Mouse (Mus musculus) heart, embryonic 11.5 days (tissue): Measurements from ENCODE around the gene Hist1h3c. TPM values are rescaled to one million over a fixed set of nuclear protein-coding genes. Genes with fewer than 3 reads are reported as not detected.

Experiments
- ATAC-seq: fragments of 200-750 bp; cut with Nextera tagmentation; replicated peaks from 2 replicates; pipeline ENCODE4 v1.8.0; 2017; ENCODE audit warnings: moderate library complexity; ENCODE audit not compliant: insufficient number of reproducible peaks, low FRiP score, low TSS enrichment
- H3K27ac ChIP-seq: fragments of 300-500 bp; sonication (generic); 2 replicates; pipeline ENCODE4 v1.5.1; 2014; ENCODE audit warnings: mild to moderate bottlenecking, low read depth, low read length
- H3K27me3 ChIP-seq: fragments of 300-500 bp; sonication (generic); 2 replicates; pipeline ENCODE4 v1.6.1; 2014; ENCODE audit warnings: mild to moderate bottlenecking, low read length, mixed read lengths; ENCODE audit not compliant: control insufficient read depth, insufficient read depth
- H3K36me3 ChIP-seq: fragments of 300-500 bp; sonication (generic); 2 replicates; pipeline ENCODE4 v1.6.1; 2014; ENCODE audit warnings: mild to moderate bottlenecking, low read length, moderate library complexity, mixed read lengths; ENCODE audit not compliant: control insufficient read depth, insufficient read depth
- H3K4me1 ChIP-seq: fragments of 300-500 bp; sonication (generic); 2 replicates; pipeline ENCODE4 v1.6.1; 2014; ENCODE audit warnings: low read length; ENCODE audit not compliant: control insufficient read depth, insufficient read depth
- H3K4me2 ChIP-seq: fragments of 300-500 bp; sonication (generic); 2 replicates; pipeline ENCODE4 v1.6.1; 2014; ENCODE audit warnings: mild to moderate bottlenecking, moderate library complexity
- H3K4me3 ChIP-seq: fragments of 300-500 bp; sonication (generic); 2 replicates; pipeline ENCODE4 v1.5.1; 2014; ENCODE audit warnings: low read depth, low read length
- H3K9ac ChIP-seq: fragments of 300-500 bp; sonication (generic); 2 replicates; pipeline ENCODE4 v1.6.1; 2014; ENCODE audit warnings: mild to moderate bottlenecking, low read depth, low read length, moderate library complexity
- H3K9me3 ChIP-seq: fragments of 300-500 bp; sonication (generic); replicated peaks from 2 replicates; pipeline ENCODE4 v1.6.1; 2016; ENCODE audit warnings: low read length; ENCODE audit not compliant: control insufficient read depth
- WGBS: fragments of 180-500 bp; shearing (Covaris S2); extraction: QIAGEN DNeasy Blood & Tissue Kit; methylation state at CpG from one replicate; pipeline ENCODE4 v1.1.7; 2014; ENCODE audit not compliant: insufficient replicate concordance; 5-methylcytosine and 5-hydroxymethylcytosine counted together
- polyA plus RNA-seq: library from polyadenylated mRNA; unstranded; fragments of >200 nt; fragmentation: Nextera tagmentation; extraction: Ambion mirVana; gene quantifications from 2 replicates; pipeline ENCODE4 v1.2.1, GENCODE M21; 2014

Gene Hist1h3c
- polyA plus RNA-seq, 1 experiment from 2014 or later = 4.1 TPM

DNA sequence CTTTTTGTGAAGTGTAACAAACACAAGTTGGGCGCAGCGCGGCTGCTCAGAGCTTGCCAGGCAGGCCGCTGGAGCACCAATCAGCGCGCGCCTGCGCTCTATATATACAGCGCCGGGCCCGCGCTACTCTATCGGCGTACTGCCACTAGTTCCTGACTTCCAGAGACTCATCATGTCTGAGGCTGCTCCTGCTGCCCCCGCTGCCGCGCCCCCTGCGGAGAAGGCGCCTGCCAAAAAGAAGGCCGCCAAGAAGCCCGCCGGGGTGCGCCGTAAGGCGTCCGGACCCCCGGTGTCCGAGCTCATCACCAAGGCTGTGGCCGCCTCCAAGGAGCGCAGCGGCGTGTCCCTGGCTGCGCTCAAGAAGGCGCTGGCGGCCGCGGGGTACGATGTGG lies 6.7 kb downstream of the Hist1h3c start, which contains the start of gene Hist1h1c:
Hist1h1c (plus strand) TSS at position 132 of the 392 bp plus-strand sequence.
- Histone ChIP-seq H3K27ac (peak within 1 kb of the TSS; percentile 100), H3K4me1 (peaks cover 4% of the 10 kb centered on the region; the same call in 1 of the 2 replicates), H3K4me2 (peak within 1 kb of the TSS; percentile 95), H3K9ac (peak within 1 kb of the TSS; percentile 96), H3K36me3 (no peaks in the 10 kb centered on the region), H3K4me3 (peak within 1 kb of the TSS; percentile 69), H3K27me3 (no peaks in the 10 kb centered on the region), H3K9me3 (no peaks in the 10 kb centered on the region)
- ATAC-seq = peak; percentile 93
- 0% methylated on average over 34 of the region's 38 CpGs for WGBS

DNA sequence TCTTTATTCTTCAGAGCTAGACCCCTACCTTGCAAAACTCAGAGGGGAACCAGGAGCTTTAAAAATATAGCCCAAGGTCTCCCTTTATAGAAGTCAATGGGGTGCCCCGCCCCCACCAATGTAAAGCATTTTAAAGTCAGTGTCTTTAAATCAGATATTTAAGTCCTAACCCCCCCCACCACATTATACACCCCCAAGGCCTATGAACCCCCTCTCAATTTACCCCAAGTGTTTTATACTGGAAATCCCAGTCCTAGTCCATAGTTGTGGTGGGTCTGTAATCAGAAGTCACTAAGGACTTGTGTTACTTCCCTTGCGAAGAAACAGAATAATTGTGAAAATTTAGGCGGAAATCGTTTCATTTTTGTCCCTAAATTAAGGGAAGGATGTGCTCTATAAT lies 7.4 kb downstream of the Hist1h3c start:
- H3K4me1 ChIP-seq = peaks cover 4% of the 10 kb centered on the region; the same call in 1 of the 2 replicates
- no peak for ATAC-seq
- H3K4me2 ChIP-seq = peak overlapping the region; percentile 95
- no peaks in the 10 kb centered on the region for H3K27me3 ChIP-seq
- peak overlapping the region; percentile 96 for H3K9ac ChIP-seq
- H3K4me3 ChIP-seq = peak overlapping the region; percentile 69
- peak overlapping the region; percentile 100 for H3K27ac ChIP-seq
- no peaks in the 10 kb centered on the region for H3K36me3 ChIP-seq
- no peaks in the 10 kb centered on the region for H3K9me3 ChIP-seq
- 22% methylated on average over 4 of the region's 4 CpGs for WGBS

DNA sequence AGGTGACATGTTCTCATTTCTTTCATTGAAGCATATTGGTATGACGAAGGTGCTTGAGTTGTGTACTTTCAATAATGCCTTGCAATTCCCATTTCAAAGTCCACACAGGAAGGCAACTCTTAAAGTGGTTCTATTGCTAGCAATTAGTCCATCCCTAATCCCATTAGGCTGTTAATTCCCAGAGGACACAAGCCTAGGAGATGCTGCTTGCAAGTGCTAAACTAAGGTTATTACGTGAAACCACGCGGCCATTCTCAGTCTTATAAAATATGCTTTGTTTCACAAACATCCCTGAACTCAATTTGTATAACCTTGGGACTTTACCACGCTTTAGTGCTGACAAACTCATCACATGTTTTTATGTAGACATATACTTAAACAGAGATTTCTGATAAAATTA lies 8.3 kb downstream of the Hist1h3c start:
- Histone ChIP-seq H3K4me3 (no peak overlapping the region), H3K4me1 (peaks cover 4% of the 10 kb centered on the region; the same call in 1 of the 2 replicates), H3K4me2 (no peak overlapping the region), H3K27me3 (no peaks in the 10 kb centered on the region), H3K9me3 (no peaks in the 10 kb centered on the region), H3K36me3 (no peaks in the 10 kb centered on the region), H3K27ac (no peak overlapping the region), H3K9ac (no peak overlapping the region)
- ATAC-seq = no peak
- 83% methylated on average over 5 of the region's 5 CpGs for WGBS

DNA sequence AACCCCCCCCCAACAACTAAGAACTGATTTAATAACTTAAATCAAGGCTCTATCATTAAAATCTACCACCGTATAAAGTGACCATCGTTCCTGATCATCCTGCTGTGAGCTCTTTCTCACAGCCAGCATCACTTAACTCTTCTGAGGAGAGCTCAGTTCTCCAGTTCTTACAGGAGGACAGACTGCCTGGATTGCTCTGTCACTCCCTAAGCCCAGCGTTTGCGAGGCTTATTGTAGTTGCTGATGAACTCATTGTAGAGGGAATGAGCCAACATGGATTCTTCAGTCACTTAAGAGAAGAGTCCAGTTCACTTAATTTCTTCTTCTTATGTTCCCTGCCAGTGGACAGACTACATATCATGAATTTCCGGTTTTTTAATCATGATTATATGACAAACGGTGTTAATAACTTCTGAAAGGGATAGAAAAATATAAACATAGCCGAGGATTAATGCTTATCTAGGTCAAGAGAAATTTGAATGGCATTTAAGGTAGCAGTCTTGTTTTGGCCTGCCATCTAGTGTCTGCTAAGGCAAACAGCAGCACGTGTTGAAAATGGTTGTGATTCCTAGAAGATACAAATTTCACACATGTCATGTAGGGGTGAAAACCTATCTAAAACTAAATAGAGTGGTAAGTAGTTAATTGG lies 13.1 kb downstream of the Hist1h3c start:
- H3K27ac ChIP-seq = no peak overlapping the region
- no peaks in the 10 kb centered on the region for H3K9me3 ChIP-seq
- no peaks in the 10 kb centered on the region for H3K36me3 ChIP-seq
- no peak overlapping the region for H3K4me3 ChIP-seq
- WGBS = 23% methylated on average over 8 of the region's 8 CpGs
- H3K4me2 ChIP-seq = no peak overlapping the region
- ATAC-seq = no peak
- H3K4me1 ChIP-seq = 0 out of 2 replicates have a peak, but pooled peaks cover 6% of the 10 kb centered on the region
- H3K27me3 ChIP-seq = no peaks in the 10 kb centered on the region
- no peak overlapping the region for H3K9ac ChIP-seq

DNA sequence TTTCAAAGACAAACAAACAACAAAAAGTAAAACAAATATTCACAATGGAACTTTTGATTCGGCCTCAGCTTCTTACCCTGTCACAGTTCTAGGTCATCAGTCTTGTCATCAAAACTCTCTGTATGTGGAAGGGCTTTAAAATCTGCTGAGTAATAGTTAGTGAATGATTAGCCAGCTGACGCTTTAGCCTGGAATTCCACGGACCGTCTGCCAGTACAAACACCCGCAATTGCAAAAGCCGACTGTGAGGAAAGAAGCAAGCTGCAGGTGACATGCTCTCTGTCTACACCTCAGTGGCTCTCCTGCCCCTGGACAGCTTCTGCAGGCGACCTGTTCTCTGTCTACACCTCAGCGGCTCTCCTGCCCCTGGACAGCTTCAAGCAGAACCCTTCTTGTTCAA lies 14.9 kb downstream of the Hist1h3c start:
- 13% methylated on average over 8 of the region's 8 CpGs for WGBS
- Histone ChIP-seq H3K4me3 (no peak overlapping the region), H3K9me3 (no peaks in the 10 kb centered on the region), H3K4me2 (peak overlapping the region; percentile 1; the same call in 1 of the 2 replicates), H3K9ac (no peak overlapping the region), H3K27ac (no peak overlapping the region), H3K4me1 (0 out of 2 replicates have a peak, but pooled peaks cover 6% of the 10 kb centered on the region), H3K36me3 (no peaks in the 10 kb centered on the region), H3K27me3 (no peaks in the 10 kb centered on the region)
- ATAC-seq = no peak

DNA sequence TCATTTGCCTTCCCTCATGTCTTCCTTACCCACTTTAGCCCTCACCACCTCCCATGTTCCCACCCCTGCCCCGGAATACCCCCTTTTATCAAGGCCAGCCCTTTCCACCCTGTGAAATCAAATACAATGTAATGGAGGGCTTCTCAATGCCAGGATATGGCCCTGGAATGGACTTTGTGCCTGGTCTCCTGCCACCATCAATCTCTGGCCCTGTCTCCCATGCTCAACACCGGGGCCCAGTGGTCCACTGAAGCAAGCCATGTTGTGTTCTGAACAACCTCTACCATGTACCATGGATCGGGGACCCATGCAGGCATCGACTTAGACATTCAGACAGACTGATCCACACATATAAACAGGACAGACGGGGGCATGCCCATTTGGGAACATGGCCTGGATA lies 15.7 kb downstream of the Hist1h3c start:
- no peak overlapping the region for H3K4me2 ChIP-seq
- H3K4me1 ChIP-seq = 0 out of 2 replicates have a peak, but pooled peaks cover 8% of the 10 kb centered on the region
- WGBS = 92% methylated on average over 5 of the region's 5 CpGs
- no peaks in the 10 kb centered on the region for H3K36me3 ChIP-seq
- H3K4me3 ChIP-seq = no peak overlapping the region
- H3K9ac ChIP-seq = no peak overlapping the region
- H3K9me3 ChIP-seq = no peaks in the 10 kb centered on the region
- H3K27me3 ChIP-seq = no peaks in the 10 kb centered on the region
- H3K27ac ChIP-seq = no peak overlapping the region
- ATAC-seq = no peak

DNA sequence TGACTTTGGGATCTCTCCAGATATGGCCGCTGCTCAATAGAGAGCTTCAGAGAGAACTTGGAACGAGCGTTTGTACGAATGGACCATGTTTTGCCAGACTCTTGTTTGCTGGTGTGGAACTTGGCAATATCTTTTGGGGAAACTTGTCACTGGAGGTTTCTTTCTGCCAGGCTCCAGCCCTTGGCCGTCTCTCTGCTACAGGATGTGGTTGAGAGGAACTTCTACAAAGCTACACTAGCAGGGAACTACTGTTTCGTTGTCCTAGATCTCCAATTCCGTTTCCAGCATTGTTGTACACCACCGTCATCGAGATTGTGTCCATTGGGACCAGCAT lies 16.2 kb downstream of the Hist1h3c start:
- WGBS = 87% methylated on average over 9 of the region's 9 CpGs
- Histone ChIP-seq H3K4me2 (no peak overlapping the region), H3K9me3 (no peaks in the 10 kb centered on the region), H3K4me1 (0 out of 2 replicates have a peak, but pooled peaks cover 9% of the 10 kb centered on the region), H3K4me3 (no peak overlapping the region), H3K27ac (no peak overlapping the region), H3K9ac (no peak overlapping the region), H3K27me3 (no peaks in the 10 kb centered on the region), H3K36me3 (no peaks in the 10 kb centered on the region)
- ATAC-seq = no peak

DNA sequence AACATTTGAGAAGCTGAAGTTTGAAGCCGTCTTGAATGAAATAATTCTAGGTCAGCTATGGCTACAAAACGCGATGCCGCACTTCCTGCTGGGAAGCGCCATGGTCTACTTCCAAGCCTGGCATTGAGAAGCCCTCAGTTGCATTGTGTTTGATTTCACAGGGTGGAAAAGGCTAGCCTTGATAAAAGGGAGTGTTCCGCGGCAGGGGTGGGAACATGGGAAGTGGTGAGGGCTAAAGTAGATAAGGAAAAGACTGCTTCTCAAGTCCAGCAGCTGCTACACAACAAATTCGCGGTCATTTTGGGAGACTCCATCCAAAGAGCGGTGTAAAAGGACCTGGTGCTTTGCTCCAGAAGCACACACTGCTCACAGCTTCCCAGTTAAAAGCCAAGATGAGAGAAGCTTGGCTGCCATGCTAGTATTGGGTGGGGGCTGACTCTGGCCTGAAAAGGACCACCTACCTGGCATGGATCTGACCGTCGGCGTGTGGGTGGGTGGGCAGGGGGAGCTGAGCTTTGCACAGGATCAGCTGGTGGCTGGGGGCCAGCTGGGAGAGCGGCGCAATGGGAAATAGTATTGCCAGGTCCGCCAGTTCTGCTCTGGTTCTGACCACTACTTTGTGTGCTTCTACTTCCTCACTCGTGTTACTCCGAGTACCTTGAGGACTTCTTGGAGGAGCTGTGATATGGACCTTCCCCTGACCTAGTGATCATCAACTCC lies 16.8 kb downstream of the Hist1h3c start:
- Histone ChIP-seq H3K27me3 (no peaks in the 10 kb centered on the region), H3K27ac (no peak overlapping the region), H3K36me3 (no peaks in the 10 kb centered on the region), H3K4me1 (0 out of 2 replicates have a peak, but pooled peaks cover 9% of the 10 kb centered on the region), H3K4me3 (no peak overlapping the region), H3K9me3 (no peaks in the 10 kb centered on the region), H3K4me2 (no peak overlapping the region), H3K9ac (no peak overlapping the region)
- no peak for ATAC-seq
- 71% methylated on average over 18 of the region's 18 CpGs for WGBS
